Mouse (Mus musculus): Measurements from ENCODE around the gene Maml2. TPM values are rescaled to one million over a fixed set of nuclear protein-coding genes. Genes with fewer than 3 reads are reported as not detected.
A peak's percentile ranks its signal among the peaks of the same experiment; 100 is the strongest.

The Maml2 gene
- polyA plus RNA-seq, 1 experiment from 2014 or later = 9.5 TPM

DNA sequence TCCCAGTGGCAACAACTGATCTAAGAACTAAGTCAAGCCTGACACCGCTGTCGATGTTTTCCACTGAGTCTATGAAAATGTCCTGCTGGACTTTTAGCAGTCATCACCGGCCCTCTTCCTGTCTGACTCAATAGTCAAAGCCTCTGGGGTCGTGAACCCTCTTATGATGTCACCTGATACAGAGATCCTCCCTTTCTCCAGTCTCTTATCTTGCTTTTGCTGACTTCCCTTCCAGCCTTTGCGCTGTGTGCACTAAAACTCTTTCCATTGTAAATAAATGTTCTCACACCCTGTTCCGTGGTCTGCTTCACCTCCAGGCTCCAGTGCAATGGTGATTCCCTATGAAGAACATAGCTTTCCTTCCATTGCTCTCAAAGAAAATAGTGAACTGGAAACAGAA lies 132.5 kb downstream of the Maml2 start:
- WGBS = 36% methylated on average over 6 of the region's 6 CpGs
- H3K27ac ChIP-seq = peak overlapping the region; percentile 67
- ATAC-seq (replicated peaks; ENCODE audit: insufficient number of reproducible peaks, insufficient read depth, low FRiP score, low read depth) = peak; percentile 72

DNA sequence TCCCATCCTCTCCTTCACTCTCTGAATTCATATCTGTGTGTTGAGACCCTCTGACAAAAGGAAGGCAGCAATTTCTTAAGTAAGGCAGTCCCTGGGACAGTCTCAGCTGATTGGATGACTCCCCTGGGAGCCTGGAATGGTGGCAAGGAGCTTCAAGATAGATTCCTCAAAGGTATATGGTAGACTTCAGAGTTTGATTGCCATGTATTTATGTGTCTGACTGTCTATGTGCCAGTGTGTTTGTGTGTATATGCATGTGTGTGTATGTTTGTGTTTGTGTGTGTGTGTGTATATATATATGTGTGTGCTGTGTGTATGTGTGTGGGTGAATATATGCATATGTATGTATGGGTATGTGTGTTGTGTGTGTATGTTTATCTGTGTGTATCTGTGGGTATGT lies 133.0 kb downstream of the Maml2 start:
- Histone ChIP-seq H3K9ac (no peak overlapping the region), H3K4me2 (no peak overlapping the region), H3K27ac (peak overlapping the region; percentile 67), H3K4me1 (replicated peaks) (peaks cover 38% of the 10 kb centered on the region), H3K9me3 (replicated peaks) (no peaks in the 10 kb centered on the region), H3K36me3 (no peaks in the 10 kb centered on the region), H3K4me3 (no peak overlapping the region), H3K27me3 (no peaks in the 10 kb centered on the region)
- ATAC-seq (replicated peaks; ENCODE audit: insufficient number of reproducible peaks, insufficient read depth, low FRiP score, low read depth) = no peak; the same call in 1 of the 2 replicates

More for the DNA sequence above, 132.5 kb downstream of the Maml2 start:
- H3K4me1 ChIP-seq (replicated peaks) = peaks cover 40% of the 10 kb centered on the region
- no peak overlapping the region for H3K4me3 ChIP-seq
- no peak overlapping the region for H3K4me2 ChIP-seq
- no peak overlapping the region for H3K9ac ChIP-seq
- H3K36me3 ChIP-seq = no peaks in the 10 kb centered on the region
- no peaks in the 10 kb centered on the region for H3K27me3 ChIP-seq
- no peaks in the 10 kb centered on the region for H3K9me3 ChIP-seq (replicated peaks)

DNA sequence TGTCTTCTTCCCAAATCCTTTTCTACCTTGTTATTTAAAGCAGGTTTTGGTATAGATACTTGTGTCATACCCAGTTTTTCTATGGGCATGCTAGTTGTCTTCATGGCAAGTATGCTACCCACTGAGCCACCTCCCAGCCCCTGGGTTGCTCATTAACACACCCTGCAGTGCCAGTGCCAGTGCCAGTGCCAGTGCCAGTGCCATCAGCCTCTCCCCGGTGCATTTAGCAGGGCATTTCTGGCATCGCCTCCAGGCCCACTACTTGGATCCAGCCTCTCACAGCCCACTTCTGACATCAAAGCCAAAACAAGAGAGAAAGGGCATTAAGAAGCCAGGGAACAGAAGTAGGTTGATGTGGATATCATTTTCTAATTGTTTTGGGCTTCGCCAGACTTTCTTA lies 133.9 kb downstream of the Maml2 start:
- peak overlapping the region; percentile 67; the same call in 1 of the 2 replicates for H3K27ac ChIP-seq
- peaks cover 31% of the 10 kb centered on the region for H3K4me1 ChIP-seq (replicated peaks)
- no peaks in the 10 kb centered on the region for H3K36me3 ChIP-seq
- H3K27me3 ChIP-seq = no peaks in the 10 kb centered on the region
- no peak overlapping the region for H3K4me3 ChIP-seq
- no peak for ATAC-seq (replicated peaks; ENCODE audit: insufficient number of reproducible peaks, insufficient read depth, low FRiP score, low read depth)
- WGBS = 81% methylated on average over 3 of the region's 3 CpGs
- H3K4me2 ChIP-seq = no peak overlapping the region
- H3K9me3 ChIP-seq (replicated peaks) = no peaks in the 10 kb centered on the region
- no peak overlapping the region for H3K9ac ChIP-seq

DNA sequence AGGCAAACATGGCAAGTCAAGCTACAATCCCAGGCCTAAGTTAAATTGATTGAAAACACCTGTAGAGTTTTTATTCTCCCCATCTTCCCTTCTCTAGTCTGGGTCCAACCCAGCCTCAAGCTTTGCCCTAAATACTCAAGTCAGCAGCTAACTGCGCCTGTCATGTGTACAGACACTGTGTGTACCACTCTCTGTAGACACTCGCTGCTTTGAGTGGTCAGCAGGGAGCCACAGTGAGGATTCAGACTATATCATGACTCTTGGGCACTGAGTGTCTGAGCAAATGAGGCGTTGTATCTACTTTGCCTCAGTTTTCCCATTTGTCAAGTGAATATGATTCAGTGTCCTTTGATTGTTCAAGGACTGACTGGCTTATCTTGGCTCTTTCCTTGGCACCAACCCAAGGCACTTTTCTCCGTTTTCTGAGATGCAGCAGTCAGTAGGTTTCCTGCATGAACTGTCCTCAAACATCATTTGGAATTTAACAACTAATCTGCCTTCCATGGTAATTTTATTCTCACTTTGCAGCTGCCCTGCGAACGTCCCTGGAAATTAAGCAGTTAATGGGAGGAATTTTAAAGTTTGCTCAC lies 135.8 kb downstream of the Maml2 start:
- H3K4me3 ChIP-seq = no peak overlapping the region
- no peaks in the 10 kb centered on the region for H3K27me3 ChIP-seq
- no peaks in the 10 kb centered on the region; the same call in 1 of the 2 replicates for H3K9me3 ChIP-seq (replicated peaks)
- WGBS = 61% methylated on average over 6 of the region's 6 CpGs
- H3K36me3 ChIP-seq = no peaks in the 10 kb centered on the region
- H3K4me1 ChIP-seq (replicated peaks) = peaks cover 25% of the 10 kb centered on the region
- no peak overlapping the region for H3K27ac ChIP-seq
- no peak overlapping the region for H3K9ac ChIP-seq
- ATAC-seq (replicated peaks; ENCODE audit: insufficient number of reproducible peaks, insufficient read depth, low FRiP score, low read depth) = no peak
- H3K4me2 ChIP-seq = no peak overlapping the region

DNA sequence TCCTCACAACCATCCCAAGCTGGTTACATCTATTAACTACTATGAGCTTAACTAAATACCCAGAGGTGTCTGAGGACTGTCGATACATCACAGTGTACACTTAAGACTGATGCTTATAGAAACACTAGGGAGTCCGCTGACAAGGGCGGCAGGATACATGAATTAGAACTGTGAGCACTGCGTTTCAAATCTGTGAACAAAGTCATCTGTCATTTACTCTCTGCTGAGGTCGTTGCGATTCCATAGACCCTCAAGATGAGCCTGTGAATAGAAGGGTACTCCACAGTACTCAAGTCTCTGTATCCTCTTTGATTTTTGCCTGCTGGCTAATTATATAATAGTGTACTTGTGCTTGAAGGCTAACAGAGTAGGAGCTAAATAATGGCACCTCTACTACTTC lies 143.2 kb downstream of the Maml2 start:
- Histone ChIP-seq H3K4me2 (no peak overlapping the region), H3K9ac (no peak overlapping the region), H3K27me3 (no peaks in the 10 kb centered on the region), H3K4me3 (no peak overlapping the region), H3K27ac (no peak overlapping the region), H3K36me3 (no peaks in the 10 kb centered on the region), H3K4me1 (replicated peaks) (peaks cover 11% of the 10 kb centered on the region), H3K9me3 (replicated peaks) (no peaks in the 10 kb centered on the region; the same call in 1 of the 2 replicates)
- no peak for ATAC-seq (replicated peaks; ENCODE audit: insufficient number of reproducible peaks, insufficient read depth, low FRiP score, low read depth)
- 63% methylated on average over 6 of the region's 6 CpGs for WGBS

DNA sequence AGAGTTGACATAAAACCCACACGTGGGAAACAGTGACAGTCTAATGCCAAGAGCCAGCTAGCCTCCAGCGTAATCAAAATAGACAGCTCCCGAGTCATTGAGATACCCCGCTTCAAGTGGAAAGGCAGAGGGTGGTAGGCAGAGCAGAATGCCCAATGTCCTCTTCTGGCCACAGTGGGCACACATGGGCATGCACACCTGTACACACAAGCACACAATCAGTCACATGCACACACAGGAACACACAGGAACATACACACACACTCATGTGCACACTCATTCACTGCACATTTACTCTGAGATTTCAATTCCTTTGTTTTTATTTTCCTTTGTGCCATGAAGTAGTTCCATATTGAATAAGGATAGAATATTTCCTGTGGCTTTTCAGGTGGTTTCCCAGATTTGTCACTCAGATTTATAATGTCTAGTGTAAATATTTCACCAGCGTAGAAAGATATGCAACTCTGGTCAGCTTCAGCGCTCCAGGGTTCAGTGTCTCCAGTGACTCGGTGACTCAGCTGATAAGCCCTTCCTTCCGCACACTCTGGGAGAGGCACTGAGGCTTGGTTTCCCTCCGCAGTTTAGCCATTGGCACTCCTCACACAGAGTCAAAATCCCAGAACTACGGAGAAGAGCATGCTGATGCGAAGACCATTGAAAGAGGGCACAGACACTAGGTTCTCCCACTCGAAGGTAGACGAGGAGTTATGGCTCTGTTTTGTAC lies 144.4 kb downstream of the Maml2 start:
- peak; percentile 80; the same call in 1 of the 2 replicates for ATAC-seq (replicated peaks; ENCODE audit: insufficient number of reproducible peaks, insufficient read depth, low FRiP score, low read depth)
- H3K36me3 ChIP-seq = no peaks in the 10 kb centered on the region
- no peaks in the 10 kb centered on the region for H3K27me3 ChIP-seq
- H3K27ac ChIP-seq = peak overlapping the region; percentile 63
- WGBS = 35% methylated on average over 13 of the region's 13 CpGs
- no peak overlapping the region for H3K4me3 ChIP-seq
- H3K4me2 ChIP-seq = peak overlapping the region; percentile 29
- H3K9me3 ChIP-seq (replicated peaks) = no peaks in the 10 kb centered on the region
- H3K9ac ChIP-seq = no peak overlapping the region
- H3K4me1 ChIP-seq (replicated peaks) = peaks cover 11% of the 10 kb centered on the region

DNA sequence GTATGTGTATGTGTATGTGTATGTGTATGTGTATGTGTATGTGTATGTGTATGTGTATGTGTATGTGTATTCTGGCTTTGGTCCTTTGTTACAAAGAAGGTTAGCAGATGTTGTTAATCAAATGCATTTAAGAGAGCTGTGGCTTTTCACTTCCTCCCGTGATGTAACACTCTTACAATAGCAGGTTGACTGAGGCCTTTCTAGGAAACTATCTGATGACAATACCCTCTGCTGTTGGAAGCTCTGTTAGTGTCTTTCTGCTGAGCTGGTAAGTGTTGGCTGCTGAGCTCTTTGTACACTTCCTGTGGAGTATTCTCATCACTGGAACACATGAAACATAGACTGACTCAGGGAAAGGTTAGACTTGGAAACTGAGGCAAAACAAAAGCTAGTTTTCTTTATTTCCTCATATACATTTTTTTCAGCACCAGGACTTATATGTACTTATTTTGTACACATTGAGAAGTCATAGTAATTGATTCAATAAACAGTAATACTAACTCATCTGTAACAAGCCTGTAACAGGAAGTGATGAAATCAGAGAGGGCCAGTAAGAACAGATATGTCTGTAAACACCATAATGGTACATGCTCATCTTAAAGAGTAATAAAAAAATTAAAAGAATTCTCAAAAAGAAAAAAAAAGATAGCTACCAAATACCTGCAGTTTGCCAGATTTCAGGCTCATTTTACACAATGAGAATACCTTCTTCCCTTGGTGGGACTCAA lies 145.9 kb downstream of the Maml2 start:
- no peak overlapping the region for H3K9ac ChIP-seq
- no peak overlapping the region; the same call in 1 of the 2 replicates for H3K27ac ChIP-seq
- no peaks in the 10 kb centered on the region for H3K27me3 ChIP-seq
- H3K4me1 ChIP-seq (replicated peaks) = peaks cover 11% of the 10 kb centered on the region
- no peaks in the 10 kb centered on the region for H3K36me3 ChIP-seq
- no peak for ATAC-seq (replicated peaks; ENCODE audit: insufficient number of reproducible peaks, insufficient read depth, low FRiP score, low read depth)
- H3K4me3 ChIP-seq = no peak overlapping the region
- 50% methylated on average over 1 of the region's 1 CpGs for WGBS
- no peaks in the 10 kb centered on the region for H3K9me3 ChIP-seq (replicated peaks)
- H3K4me2 ChIP-seq = no peak overlapping the region

DNA sequence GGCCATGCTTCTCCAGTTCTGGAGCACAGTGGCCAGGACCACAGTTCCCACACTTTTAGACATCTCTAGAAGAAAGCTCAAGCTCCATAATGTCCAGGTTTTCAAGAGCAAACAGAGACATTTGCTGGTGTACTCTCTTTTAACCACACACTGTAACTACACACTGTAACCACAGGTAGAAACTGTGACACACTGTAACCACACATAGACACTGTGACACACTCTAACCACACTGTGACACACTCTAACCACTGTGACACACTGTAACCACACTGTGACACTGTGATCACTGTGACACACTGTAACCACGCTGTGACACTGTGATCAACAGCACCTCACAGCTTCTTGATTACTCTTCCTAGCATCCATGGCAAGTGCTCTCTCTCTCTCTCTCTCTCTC lies 148.5 kb downstream of the Maml2 start:
- no peak overlapping the region for H3K4me2 ChIP-seq
- no peak overlapping the region for H3K27ac ChIP-seq
- H3K4me1 ChIP-seq (replicated peaks) = peaks cover 16% of the 10 kb centered on the region
- no peaks in the 10 kb centered on the region for H3K9me3 ChIP-seq (replicated peaks)
- no peaks in the 10 kb centered on the region for H3K36me3 ChIP-seq
- H3K27me3 ChIP-seq = no peaks in the 10 kb centered on the region
- H3K9ac ChIP-seq = no peak overlapping the region
- no peak for ATAC-seq (replicated peaks; ENCODE audit: insufficient number of reproducible peaks, insufficient read depth, low FRiP score, low read depth)
- 66% methylated on average over 1 of the region's 1 CpGs for WGBS
- H3K4me3 ChIP-seq = no peak overlapping the region

DNA sequence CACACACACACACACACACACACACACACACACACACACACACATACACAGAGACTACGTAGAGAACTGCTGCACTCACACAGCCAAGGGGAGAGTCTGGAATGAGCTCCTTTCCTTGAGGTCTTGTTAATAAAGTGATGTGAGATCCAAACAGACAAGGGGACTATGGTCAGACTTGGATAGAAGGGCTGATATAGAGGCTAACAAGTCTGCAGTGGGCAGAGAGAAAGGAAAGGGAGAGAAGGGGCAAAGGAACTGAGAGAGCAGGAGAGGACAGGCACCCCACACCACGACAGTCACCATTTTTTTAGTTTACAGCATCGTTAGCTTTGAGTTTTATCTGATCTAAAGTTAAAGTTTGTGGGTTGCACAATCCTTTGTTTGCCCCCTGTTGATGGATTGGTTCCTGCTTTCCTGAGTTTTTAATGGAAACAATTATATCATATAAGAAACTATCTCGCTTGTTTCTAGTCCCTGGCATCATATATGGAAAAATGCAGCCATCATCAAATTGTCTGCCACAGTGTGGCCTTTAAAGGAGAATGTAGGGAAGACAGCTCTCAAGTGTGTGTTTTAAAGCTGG lies 149.0 kb downstream of the Maml2 start, which contains the start of gene Gm17571:
Gene Gm17571, minus strand, starts transcription at position 51 of the 583 bp plus-strand sequence.
- H3K9me3 ChIP-seq (replicated peaks) = no peaks in the 10 kb centered on the region
- H3K27me3 ChIP-seq = no peaks in the 10 kb centered on the region
- no peak within 1 kb of the TSS for H3K27ac ChIP-seq
- no peak within 1 kb of the TSS for H3K4me3 ChIP-seq
- H3K36me3 ChIP-seq = no peaks in the 10 kb centered on the region
- no peak within 1 kb of the TSS for H3K9ac ChIP-seq
- ATAC-seq (replicated peaks; ENCODE audit: insufficient number of reproducible peaks, insufficient read depth, low FRiP score, low read depth) = no peak
- peaks cover 16% of the 10 kb centered on the region for H3K4me1 ChIP-seq (replicated peaks)
- no peak within 1 kb of the TSS for H3K4me2 ChIP-seq
- 58% methylated on average over 4 of the region's 4 CpGs for WGBS

DNA sequence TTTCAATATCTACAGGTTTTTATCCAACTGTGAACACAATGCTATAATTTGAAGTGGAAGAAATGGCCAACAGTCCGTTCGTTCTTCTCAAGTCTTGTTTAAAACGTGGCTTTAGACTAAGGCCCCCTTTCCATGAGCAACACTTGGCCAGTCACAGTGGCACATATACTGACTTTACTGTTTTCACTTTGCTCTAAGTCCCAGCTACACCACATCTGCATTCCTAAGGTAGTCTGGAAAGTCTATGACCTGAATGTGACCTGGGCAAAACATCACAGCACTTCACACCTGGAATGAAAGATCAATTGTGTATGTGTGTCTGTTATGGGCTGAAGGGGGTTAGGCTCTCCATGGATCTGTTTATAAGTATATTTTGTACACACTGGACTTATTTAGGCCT lies 151.0 kb downstream of the Maml2 start:
- Histone ChIP-seq H3K27me3 (no peaks in the 10 kb centered on the region), H3K4me2 (no peak overlapping the region), H3K9me3 (replicated peaks) (no peaks in the 10 kb centered on the region), H3K4me3 (no peak overlapping the region), H3K4me1 (replicated peaks) (peaks cover 8% of the 10 kb centered on the region), H3K36me3 (no peaks in the 10 kb centered on the region), H3K9ac (no peak overlapping the region), H3K27ac (no peak overlapping the region)
- 89% methylated on average over 3 of the region's 3 CpGs for WGBS
- ATAC-seq (replicated peaks; ENCODE audit: insufficient number of reproducible peaks, insufficient read depth, low FRiP score, low read depth) = no peak

DNA sequence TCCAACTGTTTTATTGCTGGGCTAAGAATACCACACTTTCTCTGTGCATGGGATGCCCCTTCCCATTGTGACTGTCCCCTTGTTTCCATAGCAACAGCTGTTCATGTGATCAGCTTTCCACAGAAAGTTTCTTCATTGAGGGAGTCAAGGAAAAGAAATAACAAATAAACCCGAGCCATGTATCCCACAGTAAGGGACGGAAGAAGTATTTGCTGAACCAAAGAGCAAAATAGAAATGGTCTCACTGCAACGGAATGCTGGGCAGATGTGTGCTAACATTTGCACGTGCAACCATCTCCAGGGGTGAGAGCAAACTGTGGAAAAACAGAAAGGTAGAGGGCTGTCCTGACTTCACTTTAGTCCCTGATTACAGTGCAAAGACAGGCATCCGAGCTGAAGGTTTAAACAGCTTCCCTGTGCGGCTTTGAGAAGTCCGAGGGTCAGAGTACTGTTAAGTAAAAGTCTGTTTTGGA lies 156.9 kb downstream of the Maml2 start:
- Histone ChIP-seq H3K27me3 (no peaks in the 10 kb centered on the region), H3K4me1 (replicated peaks) (peaks cover 26% of the 10 kb centered on the region), H3K9ac (no peak overlapping the region), H3K27ac (peak overlapping the region; percentile 64), H3K4me2 (peak overlapping the region; percentile 30; the same call in 1 of the 2 replicates), H3K4me3 (no peak overlapping the region), H3K36me3 (no peaks in the 10 kb centered on the region), H3K9me3 (replicated peaks) (no peaks in the 10 kb centered on the region)
- 18% methylated on average over 7 of the region's 7 CpGs for WGBS
- ATAC-seq (replicated peaks; ENCODE audit: insufficient number of reproducible peaks, insufficient read depth, low FRiP score, low read depth) = peak; percentile 69; the same call in 1 of the 2 replicates

Data from heart, embryonic 15.5 days (tissue).